Mouse (Mus musculus) hindbrain, embryonic 13.5 days (tissue): ENCODE measurements around the gene Gm20388. TPM values are rescaled to one million over a fixed set of nuclear protein-coding genes. Genes with fewer than 3 reads are reported as not detected.

Source experiments
- ATAC-seq: fragments of 200-750 bp; cut with Nextera tagmentation; 2 replicates; pipeline ENCODE4 v1.8.0; 2017; ENCODE audit warnings: moderate TSS enrichment; ENCODE audit not compliant: low FRiP score
- H3K27ac ChIP-seq: fragments of 300-500 bp; sonication (generic); 2 replicates; pipeline ENCODE4 v1.5.1; 2015; ENCODE audit warnings: inconsistent platforms, mild to moderate bottlenecking, moderate library complexity
- H3K27me3 ChIP-seq: fragments of 300-500 bp; sonication (generic); 2 replicates; pipeline ENCODE4 v1.6.1; 2015; ENCODE audit warnings: mild to moderate bottlenecking, inconsistent platforms
- H3K36me3 ChIP-seq: fragments of 300-500 bp; sonication (generic); 2 replicates; pipeline ENCODE4 v1.6.1; 2015; ENCODE audit warnings: mild to moderate bottlenecking, inconsistent platforms
- H3K4me1 ChIP-seq: fragments of 300-500 bp; sonication (generic); replicated peaks from 2 replicates; pipeline ENCODE4 v1.6.1; 2015; ENCODE audit warnings: inconsistent platforms
- H3K4me2 ChIP-seq: fragments of 300-500 bp; sonication (generic); 2 replicates; pipeline ENCODE4 v1.6.1; 2015; ENCODE audit warnings: inconsistent platforms, mild to moderate bottlenecking, moderate library complexity
- H3K4me3 ChIP-seq: fragments of 300-500 bp; sonication (generic); 2 replicates; pipeline ENCODE4 v1.5.1; 2015; ENCODE audit warnings: mild to moderate bottlenecking, inconsistent platforms
- H3K9ac ChIP-seq: fragments of 300-500 bp; sonication (generic); 2 replicates; pipeline ENCODE4 v1.6.1; 2015; ENCODE audit warnings: mild to moderate bottlenecking, inconsistent platforms
- H3K9me3 ChIP-seq: fragments of 300-500 bp; sonication (generic); 2 replicates; pipeline ENCODE4 v1.6.1; 2016; ENCODE audit warnings: inconsistent platforms
- WGBS: fragments of 180-500 bp; shearing (Covaris S2); methylation state at CpG from one replicate; pipeline ENCODE4 v1.1.7; 2015; 5-methylcytosine and 5-hydroxymethylcytosine counted together
- polyA plus RNA-seq: library from polyadenylated mRNA; unstranded; fragments of >200 nt; fragmentation: Nextera tagmentation; extraction: Ambion mirVana; gene quantifications from 2 replicates; pipeline ENCODE4 v1.2.1, GENCODE M21; 2015

Gm20388 gene
- polyA plus RNA-seq, 1 experiment from 2014 or later, result 1.9 TPM

DNA sequence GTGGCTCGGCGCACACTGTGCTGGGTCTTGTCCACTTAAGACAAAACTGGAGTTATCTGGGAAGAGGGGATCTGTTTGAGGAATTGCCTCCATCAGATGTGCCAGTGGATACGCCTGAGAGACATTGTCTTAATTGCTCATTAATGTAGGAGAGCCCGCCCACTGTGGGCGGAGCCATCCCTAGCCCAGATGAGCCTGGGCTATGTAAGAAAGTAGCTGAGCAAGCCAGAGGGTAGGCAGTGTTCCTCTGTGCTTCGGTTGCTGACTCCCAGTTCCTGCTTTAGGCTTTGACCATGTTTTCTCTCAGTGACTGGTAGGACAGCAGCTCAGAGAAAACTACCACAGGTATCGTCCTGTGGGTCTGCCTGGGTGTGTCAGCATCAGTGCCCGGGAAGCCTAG lies 2923.8 kb downstream of the Gm20388 start:
- Histone ChIP-seq H3K9ac (no peak overlapping the region), H3K9me3 (no peaks in the 10 kb centered on the region), H3K36me3 (no peaks in the 10 kb centered on the region), H3K4me2 (no peak overlapping the region), H3K27me3 (no peaks in the 10 kb centered on the region), H3K4me3 (no peak overlapping the region), H3K4me1 (peaks cover 6% of the 10 kb centered on the region), H3K27ac (no peak overlapping the region)
- WGBS, result 85% methylated on average over 8 of the region's 8 CpGs
- ATAC-seq, result no peak

- Histone ChIP-seq H3K27me3 (no peaks in the 10 kb centered on the region), H3K9me3 (no peaks in the 10 kb centered on the region), H3K36me3 (no peaks in the 10 kb centered on the region), H3K27ac (no peak overlapping the region), H3K9ac (no peak overlapping the region), H3K4me2 (no peak overlapping the region), H3K4me1 (peaks cover 6% of the 10 kb centered on the region), H3K4me3 (no peak overlapping the region)
- no peak for ATAC-seq
- 38% methylated on average over 8 of the region's 8 CpGs for WGBS
These were observed 2924.3 kb downstream of the Gm20388 start for GRCm38 (mm10) chr8:122834971-122835370.

GRCm38 (mm10) chr8:122836199-122836598 lies 2925.6 kb downstream of the Gm20388 start:
- ATAC-seq, result no peak
- H3K27me3 ChIP-seq, result 0 out of 2 replicates have a peak, but pooled peaks cover 1% of the 10 kb centered on the region
- WGBS, result 88% methylated on average over 12 of the region's 12 CpGs

GRCm38 (mm10) chr8:122836696-122837095 lies 2926.1 kb downstream of the Gm20388 start:
- Histone ChIP-seq H3K4me3 (no peak overlapping the region), H3K36me3 (no peaks in the 10 kb centered on the region), H3K4me2 (no peak overlapping the region), H3K27ac (no peak overlapping the region), H3K4me1 (no peaks in the 10 kb centered on the region), H3K27me3 (0 out of 2 replicates have a peak, but pooled peaks cover 2% of the 10 kb centered on the region), H3K9ac (no peak overlapping the region), H3K9me3 (no peaks in the 10 kb centered on the region)
- WGBS, result 93% methylated on average over 13 of the region's 13 CpGs
- ATAC-seq, result no peak

More at GRCm38 (mm10) chr8:122836199-122836598, 2925.6 kb downstream of the Gm20388 start:
- Histone ChIP-seq H3K9me3 (no peaks in the 10 kb centered on the region), H3K36me3 (no peaks in the 10 kb centered on the region), H3K27ac (no peak overlapping the region), H3K4me2 (no peak overlapping the region), H3K4me1 (no peaks in the 10 kb centered on the region), H3K4me3 (no peak overlapping the region), H3K9ac (no peak overlapping the region)

DNA sequence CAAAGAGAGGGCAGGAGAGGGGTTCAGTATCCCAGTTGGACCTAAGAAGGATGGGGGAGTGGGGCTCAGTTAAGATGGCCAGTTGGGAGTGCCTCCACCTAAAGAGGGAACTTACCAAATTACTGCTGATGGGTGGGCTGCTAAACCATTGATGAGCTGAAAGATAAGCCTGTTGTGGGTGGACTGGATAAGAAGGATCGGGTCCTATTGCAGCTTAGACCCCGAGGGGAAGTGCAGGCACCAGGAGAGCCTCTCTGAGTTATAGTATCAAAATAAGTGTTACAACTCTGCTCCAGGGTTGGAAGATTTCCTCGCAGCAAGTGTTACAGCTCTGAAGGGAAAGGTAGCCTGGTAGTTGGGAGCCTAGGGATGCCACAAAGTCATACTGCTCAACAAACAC lies 2933.5 kb downstream of the Gm20388 start:
- Histone ChIP-seq H3K27me3 (peaks cover 11% of the 10 kb centered on the region), H3K4me1 (peaks cover 5% of the 10 kb centered on the region), H3K9ac (no peak overlapping the region), H3K9me3 (no peaks in the 10 kb centered on the region), H3K27ac (no peak overlapping the region), H3K4me2 (no peak overlapping the region), H3K4me3 (no peak overlapping the region), H3K36me3 (no peaks in the 10 kb centered on the region)
- 81% methylated on average over 3 of the region's 3 CpGs for WGBS
- no peak for ATAC-seq

GRCm38 (mm10) chr8:122845662-122846061 lies 2935.0 kb downstream of the Gm20388 start:
- H3K4me2 ChIP-seq, result no peak overlapping the region
- ATAC-seq, result no peak
- no peaks in the 10 kb centered on the region for H3K9me3 ChIP-seq
- no peaks in the 10 kb centered on the region for H3K36me3 ChIP-seq
- peaks cover 15% of the 10 kb centered on the region for H3K27me3 ChIP-seq
- H3K4me3 ChIP-seq, result no peak overlapping the region
- H3K27ac ChIP-seq, result no peak overlapping the region
- H3K9ac ChIP-seq, result no peak overlapping the region
- peaks cover 5% of the 10 kb centered on the region for H3K4me1 ChIP-seq
- 80% methylated on average over 4 of the region's 4 CpGs for WGBS

DNA sequence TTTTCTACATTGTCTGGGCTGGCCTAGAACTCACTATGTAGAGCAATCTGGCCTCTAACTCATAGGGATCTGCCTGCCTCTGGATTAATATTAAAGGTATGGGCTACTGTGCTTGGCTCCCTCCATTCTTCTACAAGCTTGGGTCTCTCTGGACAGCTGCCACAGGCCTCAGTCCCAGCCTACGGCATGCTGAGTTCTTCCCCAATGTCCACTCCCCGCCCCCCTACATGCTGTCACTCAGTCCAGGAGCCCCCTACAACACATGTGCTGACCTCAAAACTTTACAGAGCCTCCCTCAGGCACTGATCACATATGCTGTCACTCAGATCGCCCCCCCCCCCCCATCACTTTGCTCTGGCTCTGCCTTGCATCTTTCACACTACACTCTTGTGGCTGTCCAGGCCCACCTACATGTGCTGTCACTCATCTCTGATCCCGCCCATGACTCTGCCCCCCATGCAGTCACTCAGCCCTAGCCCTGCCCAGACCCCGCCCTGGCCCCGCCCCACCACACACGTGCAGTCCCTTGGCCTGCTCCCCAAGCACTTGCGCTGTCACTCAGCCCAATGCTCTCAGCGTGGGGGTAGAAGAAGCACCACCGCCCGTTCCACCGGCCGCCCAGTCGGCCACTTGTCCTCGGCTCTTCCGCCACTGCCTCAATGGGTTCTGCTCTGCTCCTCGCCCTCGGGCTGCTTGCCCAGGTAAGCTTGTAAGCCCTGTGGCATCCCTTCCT lies 2937.4 kb downstream of the Gm20388 start, which contains the start of gene Cdh15:
Cdh15 (plus strand) TSS at position 138 of the 733 bp plus-strand sequence.
- H3K4me2 ChIP-seq, result peak within 1 kb of the TSS; percentile 34; the same call in 1 of the 2 replicates
- WGBS, result 15% methylated on average over 18 of the region's 18 CpGs

GRCm38 (mm10) chr8:122849152-122849910 lies 2938.7 kb downstream of the Gm20388 start:
- H3K4me2 ChIP-seq, result no peak overlapping the region
- no peak overlapping the region for H3K4me3 ChIP-seq
- no peak for ATAC-seq
- 73% methylated on average over 10 of the region's 11 CpGs for WGBS
- no peak overlapping the region for H3K27ac ChIP-seq
- H3K9me3 ChIP-seq, result no peaks in the 10 kb centered on the region
- peaks cover 17% of the 10 kb centered on the region for H3K27me3 ChIP-seq
- peaks cover 21% of the 10 kb centered on the region for H3K4me1 ChIP-seq
- no peaks in the 10 kb centered on the region for H3K36me3 ChIP-seq
- H3K9ac ChIP-seq, result no peak overlapping the region

More for the DNA sequence above, 2937.4 kb downstream of the Gm20388 start, which contains the start of gene Cdh15:
- Histone ChIP-seq H3K27ac (no peak within 1 kb of the TSS), H3K36me3 (no peaks in the 10 kb centered on the region), H3K4me3 (no peak within 1 kb of the TSS), H3K27me3 (peaks cover 12% of the 10 kb centered on the region), H3K9me3 (no peaks in the 10 kb centered on the region), H3K4me1 (peaks cover 8% of the 10 kb centered on the region), H3K9ac (no peak within 1 kb of the TSS)
- no peak for ATAC-seq

DNA sequence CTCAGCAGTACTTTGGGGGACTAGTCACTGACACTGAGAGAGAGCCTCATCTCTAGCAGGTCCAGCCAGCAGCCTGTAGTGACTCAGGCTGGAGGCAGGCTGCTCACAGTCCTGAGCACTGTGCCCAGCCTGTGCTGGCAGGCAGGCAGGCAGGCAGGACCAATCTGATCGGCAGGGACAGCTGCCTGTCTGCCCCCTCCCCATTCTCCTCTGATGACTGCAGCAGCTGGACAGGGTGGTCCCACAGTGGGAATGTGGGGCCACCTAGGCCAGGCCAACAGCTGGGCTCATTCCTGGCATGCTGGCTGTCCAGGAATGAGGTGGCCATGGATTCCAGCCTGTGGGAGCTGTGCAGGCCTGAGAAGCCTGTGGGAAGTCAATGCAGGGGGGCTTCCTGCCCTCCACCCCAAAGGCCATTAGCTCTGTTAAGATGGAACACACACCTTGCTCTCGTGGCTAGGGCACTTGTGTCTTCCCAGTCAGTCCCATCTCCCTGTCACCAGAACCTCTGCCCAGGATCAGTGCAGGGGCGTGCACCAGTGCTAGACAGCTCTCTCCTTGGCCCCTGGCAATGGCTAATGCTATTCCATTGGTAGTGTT lies 2940.1 kb downstream of the Gm20388 start:
- Histone ChIP-seq H3K4me1 (peaks cover 22% of the 10 kb centered on the region), H3K27ac (no peak overlapping the region), H3K9me3 (no peaks in the 10 kb centered on the region), H3K36me3 (no peaks in the 10 kb centered on the region), H3K9ac (no peak overlapping the region), H3K4me3 (no peak overlapping the region), H3K27me3 (peaks cover 23% of the 10 kb centered on the region), H3K4me2 (no peak overlapping the region)
- 64% methylated on average over 3 of the region's 3 CpGs for WGBS
- no peak for ATAC-seq

GRCm38 (mm10) chr8:122851692-122852545 lies 2941.3 kb downstream of the Gm20388 start:
- no peak for ATAC-seq
- Histone ChIP-seq H3K36me3 (no peaks in the 10 kb centered on the region), H3K27ac (no peak overlapping the region), H3K4me2 (no peak overlapping the region), H3K27me3 (peaks cover 23% of the 10 kb centered on the region), H3K9me3 (no peaks in the 10 kb centered on the region), H3K4me1 (peaks cover 22% of the 10 kb centered on the region), H3K9ac (no peak overlapping the region), H3K4me3 (no peak overlapping the region)
- WGBS, result 86% methylated on average over 12 of the region's 12 CpGs

- Histone ChIP-seq H3K36me3 (no peaks in the 10 kb centered on the region), H3K4me2 (no peak overlapping the region), H3K4me1 (peaks cover 22% of the 10 kb centered on the region), H3K9me3 (no peaks in the 10 kb centered on the region), H3K9ac (no peak overlapping the region), H3K27me3 (peaks cover 23% of the 10 kb centered on the region), H3K4me3 (no peak overlapping the region), H3K27ac (no peak overlapping the region)
- ATAC-seq, result no peak
- WGBS, result 86% methylated on average over 1 of the region's 1 CpGs
These were observed 2941.9 kb downstream of the Gm20388 start for GRCm38 (mm10) chr8:122852546-122852905.
